Mouse (Mus musculus) lung, adult 2 months (tissue): ENCODE measurements around the gene Anapc15-ps.

Experiments used
- CTCF ChIP-seq: fragments of 200-500 bp; IDR thresholded peaks from 2 replicates; pipeline ENCODE4 v1.5.1; 2011; ENCODE audit warnings: mild to moderate bottlenecking, low read length, control low read depth; ENCODE audit not compliant: insufficient read depth
- POLR2A ChIP-seq: fragments of 200-500 bp; IDR thresholded peaks from 2 replicates; pipeline ENCODE4 v1.6.1; 2011; ENCODE audit warnings: low read depth, mild to moderate bottlenecking, control low read depth, low read length, borderline replicate concordance; ENCODE audit errors: extremely low read depth

GRCm38 (mm10) chr10:95665426-95665990 lies 7.7 kb downstream of the Anapc15-ps start:
- TF ChIP-seq POLR2A, result no peak
- no peak for TF ChIP-seq CTCF
